In genomic region chr17:93486442-93486841, GRCm38 (mm10) we compare ENCODE assay signal across 19 mouse cellular contexts.
DNase-seq lines count a peak whose midpoint lies in the region; ATAC-seq and TF ChIP-seq lines count a peak whose summit lies in the region.
"Had no signal": no experiment of that assay in that cellular context is flagged by ENCODE, and none has a peak within 500 bp of the region (broad histone marks: within the 10 kb centered on the region; RNA-seq: fewer than 3 reads in every experiment).

No protein-coding gene starts in this region.

- peak; percentile 52; the same call in 1 of the 2 replicates for ATAC-seq in intestine, embryonic 15.5 days
- peak; percentile 73 for ATAC-seq in intestine, postnatal 0 days
- ATAC-seq in liver, postnatal 0 days = no peak
- ATAC-seq: forebrain, embryonic 14.5 days; forebrain, embryonic 16.5 days had no signal

- no peak overlapping the region for H3K9ac ChIP-seq in intestine, embryonic 15.5 days
- no peak overlapping the region for H3K9ac ChIP-seq in intestine, postnatal 0 days (ENCODE audit: low read depth, low read length)
- H3K9ac ChIP-seq in liver, postnatal 0 days (replicated peaks) = no peak overlapping the region
- H3K9ac ChIP-seq: embryonic facial prominence, embryonic 12.5 days; forebrain, embryonic 12.5 days had no signal

- no peaks in the 10 kb centered on the region for H3K36me3 ChIP-seq in intestine, embryonic 15.5 days
- no peaks in the 10 kb centered on the region for H3K36me3 ChIP-seq in intestine, postnatal 0 days (ENCODE audit: control insufficient read depth, insufficient read depth)
- H3K36me3 ChIP-seq in liver, postnatal 0 days (replicated peaks; ENCODE audit: insufficient read depth, low read length) = no peaks in the 10 kb centered on the region
- H3K36me3 ChIP-seq: embryonic facial prominence, embryonic 10.5 days; embryonic facial prominence, embryonic 12.5 days; forebrain, embryonic 10.5 days; forebrain, embryonic 12.5 days had no signal

- TF ChIP-seq EP300 in liver, postnatal 0 days (IDR thresholded peaks at IDR 0.05; ENCODE audit: low read depth) = no peak

- no peak overlapping the region for H3K4me2 ChIP-seq in intestine, embryonic 15.5 days (replicated peaks)
- H3K4me2 ChIP-seq in intestine, postnatal 0 days (replicated peaks; ENCODE audit: low read depth) = no peak overlapping the region
- H3K4me2 ChIP-seq in liver, postnatal 0 days (ENCODE audit: low read depth, low read length) = no peak overlapping the region
- H3K4me2 ChIP-seq: embryonic facial prominence, embryonic 12.5 days; forebrain, embryonic 12.5 days had no signal

- DNase-seq in liver, postnatal 0 days = no peak
- DNase-seq in frontal cortex, postnatal 14 days (ENCODE audit: low spot score in 2 of 2) = no peak
- no peak for DNase-seq in adipocyte (ENCODE audit: low spot score)
- DNase-seq: adrenal gland, adult 8-10 months; adrenal gland, postnatal 14 days; adrenal gland, postnatal 36 days; cerebellum, adult 11-12 months; cerebellum, adult 2 months; cerebellum, adult 9-10 months; cerebellum, postnatal 10 days; cerebellum, postnatal 25 days had no signal

- no peak overlapping the region for H3K4me3 ChIP-seq in intestine, embryonic 15.5 days (replicated peaks)
- no peak overlapping the region for H3K4me3 ChIP-seq in intestine, postnatal 0 days (ENCODE audit: low read depth, low read length)
- no peak overlapping the region for H3K4me3 ChIP-seq in liver, postnatal 0 days (ENCODE audit: low read depth, low read length)
- H3K4me3 ChIP-seq: embryonic facial prominence, embryonic 10.5 days; embryonic facial prominence, embryonic 12.5 days; forebrain, embryonic 10.5 days; forebrain, embryonic 12.5 days had no signal

- H3K4me1 ChIP-seq in intestine, embryonic 15.5 days (replicated peaks) = no peaks in the 10 kb centered on the region
- H3K4me1 ChIP-seq in intestine, postnatal 0 days (replicated peaks; ENCODE audit: control insufficient read depth, insufficient read depth, low read length) = no peaks in the 10 kb centered on the region
- no peaks in the 10 kb centered on the region for H3K4me1 ChIP-seq in liver, postnatal 0 days (ENCODE audit: insufficient read depth)
- H3K4me1 ChIP-seq: embryonic facial prominence, embryonic 10.5 days; embryonic facial prominence, embryonic 12.5 days; forebrain, embryonic 10.5 days; forebrain, embryonic 12.5 days had no signal

- no peaks in the 10 kb centered on the region for H3K27me3 ChIP-seq in intestine, embryonic 15.5 days (replicated peaks)
- H3K27me3 ChIP-seq in intestine, postnatal 0 days (replicated peaks; ENCODE audit: control insufficient read depth, insufficient read depth, low read length) = no peaks in the 10 kb centered on the region
- H3K27me3 ChIP-seq in liver, postnatal 0 days (ENCODE audit: insufficient read depth, low read length) = no peaks in the 10 kb centered on the region
- H3K27me3 ChIP-seq: embryonic facial prominence, embryonic 12.5 days; forebrain, embryonic 12.5 days had no signal

- no peak for TF ChIP-seq CTCF in intestine, postnatal 0 days (IDR thresholded peaks at IDR 0.05; ENCODE audit: low read depth)
- TF ChIP-seq CTCF in liver, postnatal 0 days (IDR thresholded peaks at IDR 0.05; ENCODE audit: low read depth) = no peak

- H3K27ac ChIP-seq in intestine, embryonic 15.5 days = no peak overlapping the region
- no peak overlapping the region for H3K27ac ChIP-seq in intestine, postnatal 0 days (ENCODE audit: low read depth, low read length)
- H3K27ac ChIP-seq in liver, postnatal 0 days (ENCODE audit: low read depth) = no peak overlapping the region
- H3K27ac ChIP-seq: embryonic facial prominence, embryonic 10.5 days; embryonic facial prominence, embryonic 12.5 days; forebrain, embryonic 10.5 days; forebrain, embryonic 12.5 days had no signal

- H3K9me3 ChIP-seq in intestine, embryonic 15.5 days = no peaks in the 10 kb centered on the region
- no peaks in the 10 kb centered on the region for H3K9me3 ChIP-seq in intestine, postnatal 0 days (ENCODE audit: control insufficient read depth)
- no peaks in the 10 kb centered on the region for H3K9me3 ChIP-seq in liver, postnatal 0 days (ENCODE audit: low read length)
- H3K9me3 ChIP-seq: embryonic facial prominence, embryonic 10.5 days; embryonic facial prominence, embryonic 12.5 days; forebrain, embryonic 10.5 days; forebrain, embryonic 12.5 days had no signal
